Mouse (Mus musculus): ENCODE measurements at regions not wholly inside any gene's neighbourhood (a gene's known extent, or its start where the extent isn't known, plus 50 kb on each side); places are given as distances from the start of the nearest gene placed in this dataset.

DNA sequence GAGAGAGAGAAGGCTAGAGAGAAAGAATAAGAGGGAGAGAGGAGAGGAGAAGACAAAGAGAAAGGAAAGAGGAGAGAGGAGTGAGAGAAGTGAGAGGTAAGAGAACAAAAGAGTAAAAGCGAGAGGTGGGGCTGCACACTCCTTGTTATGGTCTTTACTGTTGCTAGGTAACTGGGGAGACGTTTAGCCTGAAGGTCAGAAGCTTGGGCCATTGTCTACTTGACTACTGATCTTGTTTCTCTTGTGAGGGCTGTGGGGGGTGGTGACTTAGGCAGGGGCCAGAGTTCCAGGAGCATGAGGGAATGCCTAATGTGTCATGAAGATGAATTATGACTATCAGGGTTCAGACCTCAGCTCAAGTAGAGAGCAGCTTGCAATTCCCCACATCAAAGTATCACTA is 71.6 kb upstream of the Tusc1 start:
- no peak overlapping the region for H3K27ac ChIP-seq (ENCODE audit: insufficient read depth, low read depth, low read length)
- H3K4me3 ChIP-seq (ENCODE audit: low read depth, low read length) = no peak overlapping the region
- TF ChIP-seq POLR2A (IDR thresholded peaks at IDR 0.05; ENCODE audit: low read depth, low read length) (no peak), CTCF (IDR thresholded peaks at IDR 0.05; ENCODE audit: extremely low read depth, insufficient read length, insufficient replicate concordance, low read depth, low read length) (no peak)
- no peaks in the 10 kb centered on the region for H3K4me1 ChIP-seq (ENCODE audit: control insufficient read depth, insufficient read depth, insufficient read length, low read length)
- WGBS = 44% methylated on average over 2 of the region's 2 CpGs
- H3K36me3 ChIP-seq (ENCODE audit: control insufficient read depth, insufficient read depth, low read length) = no peaks in the 10 kb centered on the region
- no peaks in the 10 kb centered on the region for H3K27me3 ChIP-seq (ENCODE audit: control insufficient read depth, insufficient read depth, low read length)

DNA sequence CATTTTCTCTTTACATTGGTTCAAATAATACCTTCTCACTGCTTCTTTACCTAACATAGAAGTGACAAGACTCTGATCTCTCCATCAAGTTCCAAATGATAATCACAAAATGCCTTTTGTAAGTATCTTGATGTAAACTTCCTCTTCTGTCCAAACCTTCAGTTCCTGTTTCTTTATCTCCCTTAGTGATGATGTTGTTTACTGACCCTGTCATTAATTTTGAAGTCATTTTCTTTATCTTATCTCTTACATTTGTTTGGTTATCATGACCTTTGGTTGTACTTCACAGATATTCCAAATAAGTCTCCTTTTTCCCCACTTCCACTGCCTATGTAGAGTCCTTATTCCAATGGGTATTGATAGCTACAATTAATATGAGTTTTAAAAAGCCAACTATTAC is 65.3 kb upstream of the Tusc1 start:
- no peaks in the 10 kb centered on the region for H3K36me3 ChIP-seq (ENCODE audit: control insufficient read depth, insufficient read depth, low read length)
- no peaks in the 10 kb centered on the region for H3K27me3 ChIP-seq (ENCODE audit: control insufficient read depth, insufficient read depth, low read length)
- H3K27ac ChIP-seq (ENCODE audit: insufficient read depth, low read depth, low read length) = no peak overlapping the region
- TF ChIP-seq POLR2A (IDR thresholded peaks at IDR 0.05; ENCODE audit: low read depth, low read length) (no peak), CTCF (IDR thresholded peaks at IDR 0.05; ENCODE audit: extremely low read depth, insufficient read length, insufficient replicate concordance, low read depth, low read length) (no peak)
- no peaks in the 10 kb centered on the region for H3K4me1 ChIP-seq (ENCODE audit: control insufficient read depth, insufficient read depth, insufficient read length, low read length)
- H3K4me3 ChIP-seq (ENCODE audit: low read depth, low read length) = no peak overlapping the region
